Mouse (Mus musculus) liver, adult 2 months (tissue): ENCODE measurements around the gene Pak4. TPM values are rescaled to one million over a fixed set of nuclear protein-coding genes. Genes with fewer than 3 reads are reported as not detected.

Source experiments
- DNase-seq: peaks from one replicate; pipeline ENCODE4 v3.0.0-alpha.2; 2011; ENCODE audit warnings: low read depth, low spot score; ENCODE audit errors: extremely low read depth
- H3K27ac ChIP-seq: fragments of 200-500 bp; replicated peaks from 2 replicates; pipeline ENCODE4 v1.5.1; 2012; ENCODE audit warnings: low read depth, mild to moderate bottlenecking, control low read depth, inconsistent platforms, low read length; ENCODE audit not compliant: insufficient read depth
- H3K27me3 ChIP-seq: fragments of 200-500 bp; 2 replicates; pipeline ENCODE4 v1.6.1; 2012; ENCODE audit warnings: mild to moderate bottlenecking, moderate library complexity, low read length, inconsistent platforms; ENCODE audit not compliant: control insufficient read depth, insufficient read depth
- H3K36me3 ChIP-seq: fragments of 200-500 bp; 2 replicates; pipeline ENCODE4 v1.6.1; 2012; ENCODE audit warnings: low read length, inconsistent platforms; ENCODE audit not compliant: control insufficient read depth, insufficient read depth
- H3K4me1 ChIP-seq: fragments of 200-500 bp; 2 replicates; pipeline ENCODE4 v1.6.1; 2011; ENCODE audit warnings: low read length; ENCODE audit not compliant: control insufficient read depth, insufficient read depth
- H3K4me3 ChIP-seq: fragments of 200-500 bp; 2 replicates; pipeline ENCODE4 v1.5.1; 2011; ENCODE audit warnings: low read depth, mild to moderate bottlenecking, control low read depth, low read length, moderate library complexity; ENCODE audit not compliant: insufficient read depth
- H3K79me2 ChIP-seq: fragments of 200-500 bp; 2 replicates; pipeline ENCODE4 v1.6.1; 2012; ENCODE audit warnings: inconsistent platforms, mild to moderate bottlenecking, low read length, moderate library complexity; ENCODE audit not compliant: control insufficient read depth, insufficient read depth
- H3K9ac ChIP-seq: fragments of 200-500 bp; 2 replicates; pipeline ENCODE4 v1.6.1; 2012; ENCODE audit warnings: low read depth, mild to moderate bottlenecking, control low read depth, inconsistent platforms, low read length
- CTCF ChIP-seq: fragments of 200-500 bp; IDR thresholded peaks from 2 replicates; pipeline ENCODE4 v1.5.1; 2011; ENCODE audit warnings: low read depth, low read length, control low read depth
- POLR2A ChIP-seq: fragments of 200-500 bp; IDR thresholded peaks from 2 replicates; pipeline ENCODE4 v1.6.1; 2011; ENCODE audit warnings: low read length, control low read depth; ENCODE audit not compliant: insufficient read depth; ENCODE audit errors: extremely low read depth
- WGBS: fragments of 180-500 bp; shearing (Covaris S2); methylation state at CpG from one replicate; pipeline ENCODE4 v1.1.7; 2018; 5-methylcytosine and 5-hydroxymethylcytosine counted together
- polyA plus RNA-seq: library from polyadenylated mRNA; depleted of rRNA; stranded (reverse); fragments of >200 nt; gene quantifications from 2 replicates; pipeline ENCODE4 v1.2.3, GENCODE M21; 2012
- total RNA-seq: library from RNA; depleted of rRNA; stranded (reverse); fragments of >200 nt; gene quantifications from 2 replicates; pipeline ENCODE4 v1.2.3, GENCODE M21; 2014

The Pak4 gene
- total and polyA plus RNA-seq, 2 experiments, result 4.0 to 14.9 TPM

- H3K9ac ChIP-seq, result no peak overlapping the region
- H3K27me3 ChIP-seq, result no peaks in the 10 kb centered on the region
- WGBS, result 75% methylated on average over 5 of the region's 5 CpGs
- H3K4me1 ChIP-seq, result peaks cover 17% of the 10 kb centered on the region; the same call in 1 of the 2 replicates
- DNase-seq, result no peak
- peaks cover 49% of the 10 kb centered on the region for H3K79me2 ChIP-seq
- no peaks in the 10 kb centered on the region for H3K36me3 ChIP-seq
- no peak overlapping the region for H3K27ac ChIP-seq
- no peak overlapping the region for H3K4me3 ChIP-seq
- TF ChIP-seq POLR2A, result no peak
- no peak for TF ChIP-seq CTCF
Measured at GRCm38 (mm10) chr7:28578543-28579053, 19.4 kb downstream of the Pak4 start.

GRCm38 (mm10) chr7:28577826-28578542 is 20.0 kb downstream of the Pak4 start:
- Histone ChIP-seq H3K79me2 (peaks cover 49% of the 10 kb centered on the region), H3K27me3 (no peaks in the 10 kb centered on the region), H3K36me3 (no peaks in the 10 kb centered on the region), H3K9ac (no peak overlapping the region), H3K27ac (no peak overlapping the region), H3K4me1 (peaks cover 16% of the 10 kb centered on the region; the same call in 1 of the 2 replicates), H3K4me3 (no peak overlapping the region)
- no peak for DNase-seq
- TF ChIP-seq CTCF (no peak), POLR2A (no peak)
- WGBS, result 77% methylated on average over 9 of the region's 9 CpGs

DNA sequence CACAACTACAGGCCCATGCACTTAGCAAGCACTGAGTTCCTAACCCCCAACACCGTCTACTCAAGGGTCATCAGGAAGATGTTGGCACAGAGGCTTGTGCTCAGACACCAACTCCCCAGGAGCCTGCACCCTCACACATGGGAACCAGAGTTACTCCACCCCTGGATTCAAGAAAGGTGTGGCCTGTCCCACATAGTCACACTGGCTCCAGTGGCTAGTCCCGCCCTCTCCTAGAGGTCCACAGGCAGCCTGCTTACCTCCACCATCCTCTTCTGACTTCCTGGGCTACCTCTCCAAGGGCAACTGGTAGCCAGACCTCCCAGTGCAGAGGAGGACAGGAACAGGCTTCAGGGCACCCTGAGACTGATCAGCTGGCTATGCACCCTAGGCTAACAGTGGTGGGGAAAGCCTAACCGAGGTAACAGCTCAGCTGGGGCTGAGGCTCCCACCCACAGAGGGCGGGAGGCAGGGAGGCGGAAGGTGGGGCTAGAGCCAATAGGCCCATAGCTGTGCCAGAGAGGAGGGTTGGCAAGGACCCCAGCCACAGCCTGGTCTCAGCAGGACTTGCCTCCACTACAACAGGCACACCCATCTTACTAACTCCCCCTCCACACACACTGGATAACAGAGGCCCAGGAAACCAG is 21.6 kb downstream of the Pak4 start:
- no peak overlapping the region for H3K27ac ChIP-seq
- H3K27me3 ChIP-seq, result no peaks in the 10 kb centered on the region
- H3K36me3 ChIP-seq, result no peaks in the 10 kb centered on the region
- no peak for DNase-seq
- peaks cover 43% of the 10 kb centered on the region for H3K79me2 ChIP-seq
- H3K9ac ChIP-seq, result no peak overlapping the region
- 0 out of 2 replicates have a peak, but pooled peaks cover 7% of the 10 kb centered on the region for H3K4me1 ChIP-seq
- no peak overlapping the region for H3K4me3 ChIP-seq
- no peak for TF ChIP-seq POLR2A
- no peak for TF ChIP-seq CTCF
- 79% methylated on average over 5 of the region's 5 CpGs for whole genome bisulfite sequencing

DNA sequence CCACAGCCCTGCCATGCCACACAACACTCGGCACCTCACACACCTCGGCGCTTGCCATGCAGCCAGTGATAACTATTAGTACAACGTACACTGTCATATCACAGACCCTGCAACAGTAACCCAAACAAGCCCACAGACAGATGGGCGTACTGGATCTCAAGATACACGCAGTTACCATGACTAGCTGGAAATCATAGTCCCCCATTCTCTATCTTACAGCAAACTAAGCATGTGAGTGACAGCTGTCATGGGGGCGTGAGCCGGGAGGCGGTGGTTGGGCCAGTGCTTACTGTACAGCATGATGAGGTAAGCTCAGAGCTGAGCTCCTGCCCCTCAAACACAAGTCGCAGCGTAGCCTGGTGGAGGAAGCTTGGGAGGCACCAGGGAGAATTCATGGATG is 22.4 kb downstream of the Pak4 start:
- no peak overlapping the region for H3K4me3 ChIP-seq
- no peak for TF ChIP-seq CTCF
- H3K27ac ChIP-seq, result no peak overlapping the region

DNA sequence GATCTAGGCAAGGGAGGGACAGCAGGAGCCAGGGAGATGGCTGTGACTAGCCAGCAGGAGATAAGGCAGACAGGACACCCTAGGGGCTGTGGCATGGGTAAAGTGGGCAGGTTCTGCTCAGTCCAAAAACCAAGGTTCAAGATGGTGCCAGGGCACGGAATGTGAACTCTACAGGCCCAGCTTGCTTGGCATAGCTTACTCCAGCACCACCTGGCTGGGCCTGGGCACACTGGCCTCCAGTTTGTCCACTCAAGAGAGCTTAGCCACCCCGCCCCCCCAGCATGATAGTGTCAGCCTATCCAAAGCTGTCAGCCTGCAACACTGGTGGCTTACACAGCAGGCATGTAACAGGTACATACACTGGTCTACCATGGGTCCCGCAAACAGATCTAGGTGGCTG is 24.7 kb downstream of the Pak4 start:
- H3K27me3 ChIP-seq, result no peaks in the 10 kb centered on the region
- DNase-seq, result peak; percentile 69
- peaks cover 17% of the 10 kb centered on the region for H3K4me1 ChIP-seq
- 71% methylated on average over 3 of the region's 3 CpGs for WGBS
- H3K27ac ChIP-seq, result no peak overlapping the region
- no peak overlapping the region for H3K9ac ChIP-seq
- no peak overlapping the region for H3K4me3 ChIP-seq
- no peaks in the 10 kb centered on the region for H3K36me3 ChIP-seq
- H3K79me2 ChIP-seq, result peaks cover 16% of the 10 kb centered on the region
- TF ChIP-seq CTCF (no peak), POLR2A (no peak)

More for the DNA sequence above, 22.4 kb downstream of the Pak4 start:
- Histone ChIP-seq H3K79me2 (peaks cover 36% of the 10 kb centered on the region), H3K4me1 (peaks cover 12% of the 10 kb centered on the region), H3K9ac (no peak overlapping the region), H3K36me3 (no peaks in the 10 kb centered on the region), H3K27me3 (no peaks in the 10 kb centered on the region)
- no peak for DNase-seq
- 94% methylated on average over 11 of the region's 11 CpGs for WGBS

DNA sequence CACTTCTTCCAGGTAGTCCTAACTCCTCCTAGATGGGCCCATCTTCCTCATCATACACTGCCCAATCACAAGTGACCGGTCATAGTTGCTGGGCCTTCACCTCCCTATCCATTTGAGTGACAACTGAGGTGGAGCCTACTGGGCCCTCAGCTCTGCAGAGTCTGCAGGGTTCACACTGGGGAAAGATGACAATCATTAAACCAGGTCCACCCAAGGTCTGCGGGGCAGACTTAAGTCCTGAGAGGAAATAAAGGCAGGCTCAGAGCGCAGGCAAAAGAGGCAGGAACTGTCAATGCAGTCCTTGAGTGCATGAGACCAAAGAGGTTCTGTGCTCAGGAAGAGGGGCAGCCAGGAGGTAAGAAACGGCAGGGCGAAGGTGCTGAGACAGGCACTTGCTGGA is 25.3 kb downstream of the Pak4 start:
- peak; percentile 53 for DNase-seq
- TF ChIP-seq POLR2A, result no peak
- TF ChIP-seq CTCF, result no peak
- Histone ChIP-seq H3K27me3 (no peaks in the 10 kb centered on the region), H3K79me2 (peaks cover 10% of the 10 kb centered on the region), H3K4me1 (peaks cover 16% of the 10 kb centered on the region), H3K9ac (no peak overlapping the region), H3K27ac (no peak overlapping the region), H3K4me3 (no peak overlapping the region), H3K36me3 (no peaks in the 10 kb centered on the region)
- 64% methylated on average over 5 of the region's 5 CpGs for whole genome bisulfite sequencing
